Mouse (Mus musculus) urinary bladder, postnatal 36 days (tissue): Measurements from ENCODE around the gene Mindy1.
"Not testable (repeated sequence)": the region's sequence is repeated elsewhere in the genome, so short reads cannot be mapped to it uniquely, and the experiment has no call there.

ENCODE experiments used
- DNase-seq, 2 experiments: peaks; one replicate each; pipeline ENCODE4 v3.0.0; 2022; ENCODE audit warnings: low spot score in 2 of 2, mixed read lengths in 1 of 2

Gene Mindy1

GRCm38 (mm10) chr3:95319701-95320625, 38.8 kb downstream of the Mindy1 start:
- DNase-seq: no peak

- DNase-seq: no peak
These were observed 42.3 kb downstream of the Mindy1 start for GRCm38 (mm10) chr3:95323429-95323828.

- no peak for DNase-seq
These were observed 43.5 kb downstream of the Mindy1 start for GRCm38 (mm10) chr3:95324454-95325144.

- DNase-seq: no peak
These were observed 47.8 kb downstream of the Mindy1 start for GRCm38 (mm10) chr3:95328803-95329404.

GRCm38 (mm10) chr3:95331528-95331927, 50.4 kb downstream of the Mindy1 start:
- DNase-seq: no peak

GRCm38 (mm10) chr3:95337345-95337744, 56.2 kb downstream of the Mindy1 start:
- DNase-seq: no peak

- no peak for DNase-seq
These were observed 57.1 kb downstream of the Mindy1 start for GRCm38 (mm10) chr3:95338251-95338650.

GRCm38 (mm10) chr3:95343356-95344000, 62.3 kb downstream of the Mindy1 start:
- DNase-seq: not testable (repeated sequence)
